Mouse (Mus musculus) CH12.LX (cell line): Measurements from ENCODE around the gene Cd5. TPM values are rescaled to one million over a fixed set of nuclear protein-coding genes. Genes with fewer than 3 reads are reported as not detected.
A peak's percentile ranks its signal among the peaks of the same experiment; 100 is the strongest.

Experiments
- DNase-seq: peaks from one replicate; pipeline ENCODE4 v3.0.0-alpha.2; 2013; ENCODE audit errors: extremely low read depth
- H3K27ac ChIP-seq: 2 replicates; pipeline ENCODE4 v1.5.1; 2012; ENCODE audit warnings: low read depth, mild to moderate bottlenecking, control low read depth, moderate library complexity; ENCODE audit not compliant: insufficient read depth
- H3K27me3 ChIP-seq: replicated peaks from 2 replicates; pipeline ENCODE3; 2012; ENCODE audit warnings: inconsistent platforms
- H3K36me3 ChIP-seq, 2 experiments: replicated peaks in 1 of 2; 2 replicates each; pipeline versions ENCODE3 to v1.6.1; 2012; ENCODE audit warnings: inconsistent platforms in 1 of 2, low read length in 1 of 2, mild to moderate bottlenecking in 1 of 2, mixed read lengths in 1 of 2, moderate library complexity in 1 of 2; ENCODE audit not compliant: control insufficient read depth in 1 of 2, insufficient read depth in 1 of 2
- H3K4me1 ChIP-seq, 2 experiments: 2 replicates each; pipeline ENCODE4 v1.6.1; 2012; ENCODE audit warnings: inconsistent platforms in 1 of 2, moderate library complexity in 1 of 2; ENCODE audit not compliant: insufficient read depth in 2 of 2, control insufficient read depth in 1 of 2
- H3K4me2 ChIP-seq: 2 replicates; pipeline ENCODE4 v1.6.1; 2012; ENCODE audit warnings: low read depth, mild to moderate bottlenecking, control low read depth; ENCODE audit not compliant: poor library complexity, insufficient read depth, severe bottlenecking
- H3K4me3 ChIP-seq, 3 experiments: fragments of 150-350 bp in 1 of 3; sonication (generic) in 1 of 3; replicated peaks in 1 of 3; 2 replicates each; pipeline versions ENCODE3 to v1.5.1; 2011 to 2012; ENCODE audit warnings: low read depth in 2 of 3, low read length in 2 of 3, mild to moderate bottlenecking in 2 of 3, moderate library complexity in 2 of 3, control low read depth in 1 of 3, improper control_type of control experiment in 1 of 3, inconsistent platforms in 1 of 3, mixed read lengths in 1 of 3; ENCODE audit not compliant: poor library complexity in 1 of 3
- H3K79me2 ChIP-seq: replicated peaks from 2 replicates; pipeline ENCODE4 v1.6.1; 2012; ENCODE audit warnings: mild to moderate bottlenecking, moderate library complexity; ENCODE audit not compliant: control insufficient read depth, poor library complexity, insufficient read depth, severe bottlenecking; ENCODE audit errors: extremely low read depth
- H3K9ac ChIP-seq: 2 replicates; pipeline ENCODE4 v1.6.1; 2012; ENCODE audit warnings: low read depth, mild to moderate bottlenecking, control low read depth, moderate library complexity; ENCODE audit not compliant: insufficient read depth
- H3K9me3 ChIP-seq: replicated peaks from 2 replicates; pipeline ENCODE3; 2012; ENCODE audit warnings: low read length, inconsistent platforms, mixed read lengths
- BHLHE40 ChIP-seq: IDR thresholded peaks from 2 replicates; pipeline ENCODE4 v1.6.1; 2011; ENCODE audit warnings: mild to moderate bottlenecking, low read depth, low read length, improper control_type of control experiment
- CHD1 ChIP-seq: IDR thresholded peaks from 2 replicates; pipeline ENCODE4 v1.6.1; 2012; ENCODE audit warnings: low read depth, low read length, improper control_type of control experiment, inconsistent platforms
- CHD2 ChIP-seq: IDR thresholded peaks from 2 replicates; pipeline ENCODE4 v1.6.1; 2011; ENCODE audit warnings: low read length, improper control_type of control experiment
- CTCF ChIP-seq, 2 experiments: IDR thresholded peaks in 1 of 2; conservative IDR thresholded peaks in 1 of 2; 2 replicates each; pipeline ENCODE4 v1.5.1; 2011 to 2012; ENCODE audit warnings: low read depth in 2 of 2, low read length in 2 of 2, improper control_type of control experiment in 1 of 2, inconsistent platforms in 1 of 2, mild to moderate bottlenecking in 1 of 2, moderate library complexity in 1 of 2
- E2F4 ChIP-seq: IDR thresholded peaks from 2 replicates; pipeline ENCODE4 v1.6.1; 2011; ENCODE audit warnings: low read depth, low read length, improper control_type of control experiment; ENCODE audit not compliant: insufficient replicate concordance
- ELF1 ChIP-seq: IDR thresholded peaks from 2 replicates; pipeline ENCODE4 v1.6.1; 2014; ENCODE audit warnings: low read depth, mild to moderate bottlenecking, inconsistent platforms, low read length, improper control_type of control experiment
- EP300 ChIP-seq: IDR thresholded peaks from 2 replicates; pipeline ENCODE4 v1.6.1; 2011; ENCODE audit warnings: low read length, improper control_type of control experiment
- ETS1 ChIP-seq: conservative IDR thresholded peaks from 2 replicates; pipeline ENCODE4 v1.6.1; 2012; ENCODE audit warnings: low read depth, mild to moderate bottlenecking, inconsistent platforms, low read length, improper control_type of control experiment, moderate library complexity
- GABPA ChIP-seq: IDR thresholded peaks from 2 replicates; pipeline ENCODE4 v1.6.1; 2012; ENCODE audit warnings: low read depth, low read length, improper control_type of control experiment, inconsistent platforms; ENCODE audit not compliant: insufficient replicate concordance
- HCFC1 ChIP-seq: IDR thresholded peaks from 2 replicates; pipeline ENCODE4 v1.6.1; 2012; ENCODE audit warnings: low read depth, mild to moderate bottlenecking, inconsistent platforms, low read length, improper control_type of control experiment
- IRF4 ChIP-seq: IDR thresholded peaks from 2 replicates; pipeline ENCODE4 v1.6.1; 2014; ENCODE audit warnings: low read depth, mild to moderate bottlenecking, inconsistent platforms, low read length, improper control_type of control experiment
- JUN ChIP-seq: IDR thresholded peaks from 2 replicates; pipeline ENCODE4 v1.6.1; 2011; ENCODE audit warnings: low read depth, mild to moderate bottlenecking, low read length, improper control_type of control experiment, moderate library complexity; ENCODE audit not compliant: insufficient read depth
- JUND ChIP-seq: conservative IDR thresholded peaks from 2 replicates; pipeline ENCODE4 v1.6.1; 2011; ENCODE audit warnings: low read depth, low read length, improper control_type of control experiment
- KAT2A ChIP-seq: IDR thresholded peaks from 2 replicates; pipeline ENCODE4 v1.6.1; 2012; ENCODE audit warnings: low read length, improper control_type of control experiment, inconsistent platforms; ENCODE audit not compliant: insufficient replicate concordance
- MAFK ChIP-seq: IDR thresholded peaks from 2 replicates; pipeline ENCODE4 v1.6.1; 2011; ENCODE audit warnings: low read length, improper control_type of control experiment; ENCODE audit not compliant: insufficient replicate concordance
- MAX ChIP-seq: IDR thresholded peaks from 2 replicates; pipeline ENCODE4 v1.6.1; 2011; ENCODE audit warnings: low read length, improper control_type of control experiment
- MAZ ChIP-seq: IDR thresholded peaks from 2 replicates; pipeline ENCODE4 v1.6.1; 2012; ENCODE audit warnings: low read depth, mild to moderate bottlenecking, inconsistent platforms, low read length, improper control_type of control experiment, moderate library complexity
- MEF2A ChIP-seq: IDR thresholded peaks from 2 replicates; pipeline ENCODE4 v1.6.1; 2014; ENCODE audit warnings: low read depth, mild to moderate bottlenecking, inconsistent platforms, low read length, improper control_type of control experiment, borderline replicate concordance
- MXI1 ChIP-seq: IDR thresholded peaks from 2 replicates; pipeline ENCODE4 v1.6.1; 2011; ENCODE audit warnings: mild to moderate bottlenecking, low read depth, low read length, improper control_type of control experiment
- MYC ChIP-seq: IDR thresholded peaks from 2 replicates; pipeline ENCODE4 v1.6.1; 2011; ENCODE audit warnings: low read depth, mild to moderate bottlenecking, improper control_type of control experiment, low read length
- NELFE ChIP-seq: IDR thresholded peaks from 2 replicates; pipeline ENCODE4 v1.6.1; 2011; ENCODE audit warnings: low read depth, low read length, improper control_type of control experiment
- NRF1 ChIP-seq: IDR thresholded peaks from 2 replicates; pipeline ENCODE4 v1.6.1; 2014; ENCODE audit warnings: low read depth, mild to moderate bottlenecking, inconsistent platforms, low read length, improper control_type of control experiment, moderate library complexity
- PAX5 ChIP-seq: IDR thresholded peaks from 2 replicates; pipeline ENCODE4 v1.6.1; 2012; ENCODE audit warnings: low read length, inconsistent platforms, mixed read lengths
- POLR2A ChIP-seq: IDR thresholded peaks from 2 replicates; pipeline ENCODE4 v1.6.1; 2011; ENCODE audit warnings: low read depth, mild to moderate bottlenecking, improper control_type of control experiment, low read length
- POLR2AphosphoS2 ChIP-seq: IDR thresholded peaks from 2 replicates; pipeline ENCODE4 v1.6.1; 2011; ENCODE audit warnings: low read depth, low read length, improper control_type of control experiment
- RAD21 ChIP-seq: IDR thresholded peaks from 2 replicates; pipeline ENCODE4 v1.6.1; 2011; ENCODE audit warnings: low read depth, mild to moderate bottlenecking, low read length, improper control_type of control experiment, moderate library complexity
- RCOR1 ChIP-seq: conservative IDR thresholded peaks from 2 replicates; pipeline ENCODE4 v1.6.1; 2012; ENCODE audit warnings: low read depth, mild to moderate bottlenecking, inconsistent platforms, low read length, improper control_type of control experiment
- SIN3A ChIP-seq: IDR thresholded peaks from 2 replicates; pipeline ENCODE4 v1.6.1; 2012; ENCODE audit warnings: low read length, improper control_type of control experiment, inconsistent platforms
- SMC3 ChIP-seq: IDR thresholded peaks from 2 replicates; pipeline ENCODE4 v1.6.1; 2011; ENCODE audit warnings: low read depth, low read length, improper control_type of control experiment
- TBP ChIP-seq: conservative IDR thresholded peaks from 2 replicates; pipeline ENCODE4 v1.6.1; 2011; ENCODE audit warnings: low read depth, low read length, improper control_type of control experiment
- TCF12 ChIP-seq: IDR thresholded peaks from 2 replicates; pipeline ENCODE4 v1.6.1; 2014; ENCODE audit warnings: low read depth, mild to moderate bottlenecking, inconsistent platforms, low read length, improper control_type of control experiment
- UBTF ChIP-seq: IDR thresholded peaks from 2 replicates; pipeline ENCODE4 v1.6.1; 2012; ENCODE audit warnings: low read depth, mild to moderate bottlenecking, inconsistent platforms, low read length, improper control_type of control experiment, moderate library complexity
- USF1 ChIP-seq: IDR thresholded peaks from 2 replicates; pipeline ENCODE4 v1.6.1; 2014; ENCODE audit warnings: low read depth, mild to moderate bottlenecking, inconsistent platforms, low read length, improper control_type of control experiment
- USF2 ChIP-seq: conservative IDR thresholded peaks from 2 replicates; pipeline ENCODE4 v1.6.1; 2011; ENCODE audit warnings: low read depth, low read length, improper control_type of control experiment
- ZC3H11A ChIP-seq: IDR thresholded peaks from 2 replicates; pipeline ENCODE4 v1.6.1; 2012; ENCODE audit warnings: low read depth, mild to moderate bottlenecking, inconsistent platforms, low read length, improper control_type of control experiment
- ZKSCAN1 ChIP-seq: IDR thresholded peaks from 2 replicates; pipeline ENCODE4 v1.6.1; 2012; ENCODE audit warnings: low read depth, inconsistent platforms, low read length, improper control_type of control experiment, borderline replicate concordance
- ZMIZ1 ChIP-seq: IDR thresholded peaks from 2 replicates; pipeline ENCODE4 v1.6.1; 2012; ENCODE audit warnings: low read depth, mild to moderate bottlenecking, inconsistent platforms, low read length, improper control_type of control experiment
- ZNF384 ChIP-seq: IDR thresholded peaks from 2 replicates; pipeline ENCODE4 v1.6.1; 2012; ENCODE audit warnings: low read depth, low read length, improper control_type of control experiment, inconsistent platforms
- dilution Hi-C: fragments of 300-500 bp; cut with MboI; formaldehyde crosslinking; loops from 2 replicates; pipeline ENCODE4 v1.14.3; 2020; ENCODE audit warnings: low sequenced_read_pairs; ENCODE audit not compliant: extremely low pct_unique_long_range_greater_than_20kb, extremely low pct_ligation_motif_present
- in situ Hi-C: fragments of 300-500 bp; cut with MboI; formaldehyde crosslinking; loops from 3 replicates; pipeline ENCODE4 v1.14.3; 2019; ENCODE audit warnings: low sequenced_read_pairs, low pct_ligation_motif_present, low pct_unique_long_range_greater_than_20kb, mixed read lengths
- polyA plus RNA-seq: library from polyadenylated mRNA; unstranded; fragments of >175 nt; gene quantifications from 2 replicates; pipeline ENCODE4 v1.2.1, GENCODE M21; 2012; ENCODE audit warnings: low read depth; ENCODE audit not compliant: insufficient read length
- total RNA-seq, 2 experiments: library from RNA; depleted of rRNA; stranded (reverse); fragments of 300-350 nt in 1 of 2; fragments of >200 nt in 1 of 2; gene quantifications; 2 replicates each; pipeline ENCODE4 v1.2.3; 2012 to 2014

The Cd5 gene
- total and polyA plus RNA-seq, 3 experiments, result 8.7 to 51.4 (median 17.7) TPM

DNA sequence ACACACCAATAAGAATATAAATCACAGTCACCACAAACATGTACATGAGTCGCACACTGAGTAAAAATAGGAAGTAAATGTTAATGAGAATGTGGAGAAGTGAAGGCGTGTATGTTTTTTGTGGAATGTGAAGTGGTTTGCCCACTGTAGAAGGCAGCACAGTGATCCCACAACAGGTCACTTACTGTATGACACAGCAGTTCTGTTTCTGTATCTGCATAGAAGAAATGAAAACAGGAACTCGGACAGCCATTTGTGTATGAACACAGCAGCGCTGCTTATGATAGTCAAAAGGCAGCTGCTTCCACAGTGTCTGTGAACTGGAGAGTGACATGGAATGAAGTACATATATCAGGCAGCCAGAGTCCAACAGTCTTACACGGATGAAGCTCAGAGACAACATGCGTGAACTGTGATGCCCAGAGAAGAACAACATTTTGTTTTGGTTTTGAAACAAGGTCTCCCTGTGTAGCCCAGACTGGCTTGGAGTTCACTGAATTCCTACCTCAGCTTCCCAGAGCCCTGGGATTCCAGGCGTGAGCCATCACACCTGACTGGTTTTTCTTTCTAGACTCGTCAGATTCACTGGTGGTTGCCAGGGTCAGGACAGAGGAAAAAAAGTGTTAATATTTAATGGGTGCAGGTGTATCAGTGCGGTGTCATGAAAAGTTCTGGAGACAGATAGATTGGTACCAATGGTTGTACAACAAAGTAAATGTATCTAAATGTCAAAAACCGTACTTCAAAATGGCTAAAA, 44.7 kb downstream of the Cd5 start:
- peaks cover 27 to 92% of the 10 kb centered on the region in 2 experiments for H3K4me1 ChIP-seq
- peak overlapping the region; percentile 71 for H3K4me2 ChIP-seq
- peak overlapping the region in 1 of 3 experiments; percentile 37 for H3K4me3 ChIP-seq
- in situ Hi-C loops (no loop called here), dilution Hi-C loops (no loop called here)
- peaks cover 0 to 17% of the 10 kb centered on the region in 2 experiments for H3K36me3 ChIP-seq
- peaks cover 73% of the 10 kb centered on the region for H3K79me2 ChIP-seq
- TF ChIP-seq RCOR1, result no peak
- TF ChIP-seq SMC3, result no peak
- TF ChIP-seq E2F4, result no peak
- peak; percentile 79 for TF ChIP-seq MAFK
- TF ChIP-seq JUND, result peak; percentile 46
- TF ChIP-seq TCF12, result 0 out of 2 replicates have a peak, but pooled peaks have one; percentile 25
- no peak for TF ChIP-seq CTCF (conservative IDR thresholded peaks at IDR 0.05 in 1 of 2, IDR thresholded peaks at IDR 0.05 in 1 of 2; ENCODE audit: low read depth in 2 of 2, low read length in 2 of 2)
- TF ChIP-seq ZKSCAN1, result no peak
- no peak for TF ChIP-seq USF1
- TF ChIP-seq GABPA, result no peak
- TF ChIP-seq TBP, result no peak
- TF ChIP-seq BHLHE40, result 0 out of 2 replicates have a peak, but pooled peaks have one; percentile 5
- no peak for TF ChIP-seq NRF1
- TF ChIP-seq PAX5, result no peak
- no peak; the same call in 1 of the 2 replicates for TF ChIP-seq HCFC1
- TF ChIP-seq POLR2A, result no peak
- TF ChIP-seq USF2, result no peak
- TF ChIP-seq MAZ, result 0 out of 2 replicates have a peak, but pooled peaks have one; percentile 50
- no peak for TF ChIP-seq ZC3H11A
- no peak; the same call in 1 of the 2 replicates for TF ChIP-seq ETS1
- TF ChIP-seq MAX, result 0 out of 2 replicates have a peak, but pooled peaks have one; percentile 8
- peak; percentile 72 for TF ChIP-seq SIN3A
- TF ChIP-seq IRF4, result peak; percentile 84
- TF ChIP-seq EP300, result peak; percentile 77
- TF ChIP-seq ZNF384, result no peak
- no peak for TF ChIP-seq POLR2AphosphoS2
- TF ChIP-seq MYC, result no peak
- no peak for TF ChIP-seq UBTF
- 0 out of 2 replicates have a peak, but pooled peaks have one; percentile 15 for TF ChIP-seq MEF2A
- 0 out of 2 replicates have a peak, but pooled peaks have one; percentile 31 for TF ChIP-seq ELF1
- 0 out of 2 replicates have a peak, but pooled peaks have one; percentile 46 for TF ChIP-seq CHD1
- TF ChIP-seq KAT2A, result no peak
- TF ChIP-seq RAD21, result no peak
- TF ChIP-seq JUN, result no peak; the same call in 1 of the 2 replicates
- TF ChIP-seq ZMIZ1, result no peak
- 0 out of 2 replicates have a peak, but pooled peaks have one; percentile 37 for TF ChIP-seq MXI1
- no peak for TF ChIP-seq NELFE
- TF ChIP-seq CHD2, result peak; percentile 30; the same call in 1 of the 2 replicates
- peak overlapping the region; percentile 70 for H3K27ac ChIP-seq
- DNase-seq, result peak; percentile 62
- no peaks in the 10 kb centered on the region for H3K27me3 ChIP-seq
- peak overlapping the region; percentile 77 for H3K9ac ChIP-seq
- no peaks in the 10 kb centered on the region for H3K9me3 ChIP-seq
